Mouse (Mus musculus): ENCODE results near the gene Prr22. TPM values are rescaled to one million over a fixed set of nuclear protein-coding genes. Genes with fewer than 3 reads are reported as not detected.

Prr22 gene
- polyA plus RNA-seq, 1 experiment from 2014 or later, result 2.3 TPM

- Histone ChIP-seq H3K27ac (ENCODE audit: low read depth, low read length) (0 out of 2 replicates have a peak overlapping the region, but pooled peaks have one; percentile 4), H3K36me3 (ENCODE audit: control insufficient read depth, insufficient read depth, low read length) (no peaks in the 10 kb centered on the region), H3K9ac (ENCODE audit: low read depth, low read length) (no peak overlapping the region), H3K27me3 (ENCODE audit: control insufficient read depth, insufficient read depth, low read length) (no peaks in the 10 kb centered on the region), H3K4me2 (replicated peaks; ENCODE audit: low read depth, low read length) (no peak overlapping the region), H3K9me3 (ENCODE audit: control insufficient read depth, low read length) (no peaks in the 10 kb centered on the region), H3K4me1 (ENCODE audit: control insufficient read depth, insufficient read depth, low read length) (0 out of 2 replicates have a peak, but pooled peaks cover 6% of the 10 kb centered on the region), H3K4me3 (ENCODE audit: low read length) (no peak overlapping the region)
- peak; percentile 25; the same call in 1 of the 2 replicates for ATAC-seq (ENCODE audit: low FRiP score, low TSS enrichment)
- WGBS, result 13% methylated on average over 3 of the region's 3 CpGs
These were observed 40.2 kb downstream of the Prr22 start for GRCm38 (mm10) chr17:56810245-56810644.

GRCm38 (mm10) chr17:56814316-56815056 is 44.4 kb downstream of the Prr22 start:
- Histone ChIP-seq H3K27ac (ENCODE audit: low read depth, low read length) (no peak overlapping the region), H3K4me2 (replicated peaks; ENCODE audit: low read depth, low read length) (no peak overlapping the region), H3K9ac (ENCODE audit: low read depth, low read length) (no peak overlapping the region), H3K4me3 (ENCODE audit: low read length) (no peak overlapping the region), H3K27me3 (ENCODE audit: control insufficient read depth, insufficient read depth, low read length) (no peaks in the 10 kb centered on the region), H3K9me3 (ENCODE audit: control insufficient read depth, low read length) (no peaks in the 10 kb centered on the region), H3K4me1 (ENCODE audit: control insufficient read depth, insufficient read depth, low read length) (0 out of 2 replicates have a peak, but pooled peaks cover 6% of the 10 kb centered on the region), H3K36me3 (ENCODE audit: control insufficient read depth, insufficient read depth, low read length) (no peaks in the 10 kb centered on the region)
- ATAC-seq (ENCODE audit: low FRiP score, low TSS enrichment), result peak; percentile 65
- 17% methylated on average over 24 of the region's 24 CpGs for WGBS

- no peak overlapping the region for H3K4me3 ChIP-seq (ENCODE audit: low read length)
- 0 out of 2 replicates have a peak, but pooled peaks cover 6% of the 10 kb centered on the region for H3K4me1 ChIP-seq (ENCODE audit: control insufficient read depth, insufficient read depth, low read length)
- H3K27me3 ChIP-seq (ENCODE audit: control insufficient read depth, insufficient read depth, low read length), result no peaks in the 10 kb centered on the region
- 85% methylated on average over 3 of the region's 3 CpGs for WGBS
- no peaks in the 10 kb centered on the region for H3K36me3 ChIP-seq (ENCODE audit: control insufficient read depth, insufficient read depth, low read length)
- no peaks in the 10 kb centered on the region for H3K9me3 ChIP-seq (ENCODE audit: control insufficient read depth, low read length)
- no peak for ATAC-seq (ENCODE audit: low FRiP score, low TSS enrichment)
- no peak overlapping the region for H3K4me2 ChIP-seq (replicated peaks; ENCODE audit: low read depth, low read length)
- H3K27ac ChIP-seq (ENCODE audit: low read depth, low read length), result no peak overlapping the region
- no peak overlapping the region for H3K9ac ChIP-seq (ENCODE audit: low read depth, low read length)
These were observed 45.0 kb downstream of the Prr22 start for GRCm38 (mm10) chr17:56815057-56815345.

- Histone ChIP-seq H3K27ac (ENCODE audit: low read depth, low read length) (no peak overlapping the region), H3K4me2 (replicated peaks; ENCODE audit: low read depth, low read length) (no peak overlapping the region), H3K9ac (ENCODE audit: low read depth, low read length) (no peak overlapping the region), H3K9me3 (ENCODE audit: control insufficient read depth, low read length) (no peaks in the 10 kb centered on the region), H3K27me3 (ENCODE audit: control insufficient read depth, insufficient read depth, low read length) (no peaks in the 10 kb centered on the region), H3K4me1 (ENCODE audit: control insufficient read depth, insufficient read depth, low read length) (no peaks in the 10 kb centered on the region), H3K4me3 (ENCODE audit: low read length) (no peak overlapping the region), H3K36me3 (ENCODE audit: control insufficient read depth, insufficient read depth, low read length) (no peaks in the 10 kb centered on the region)
- ATAC-seq (ENCODE audit: low FRiP score, low TSS enrichment), result no peak
- WGBS, result 31% methylated on average over 11 of the region's 11 CpGs
These were observed 48.1 kb downstream of the Prr22 start for GRCm38 (mm10) chr17:56818067-56818636.

GRCm38 (mm10) chr17:56819032-56819545 is 49.0 kb downstream of the Prr22 start:
- no peak overlapping the region for H3K9ac ChIP-seq (ENCODE audit: low read depth, low read length)
- WGBS, result 82% methylated on average over 6 of the region's 6 CpGs
- no peaks in the 10 kb centered on the region for H3K9me3 ChIP-seq (ENCODE audit: control insufficient read depth, low read length)
- no peaks in the 10 kb centered on the region for H3K4me1 ChIP-seq (ENCODE audit: control insufficient read depth, insufficient read depth, low read length)
- H3K4me2 ChIP-seq (replicated peaks; ENCODE audit: low read depth, low read length), result no peak overlapping the region
- no peaks in the 10 kb centered on the region for H3K36me3 ChIP-seq (ENCODE audit: control insufficient read depth, insufficient read depth, low read length)
- ATAC-seq (ENCODE audit: low FRiP score, low TSS enrichment), result no peak
- no peak overlapping the region for H3K4me3 ChIP-seq (ENCODE audit: low read length)
- H3K27ac ChIP-seq (ENCODE audit: low read depth, low read length), result no peak overlapping the region
- H3K27me3 ChIP-seq (ENCODE audit: control insufficient read depth, insufficient read depth, low read length), result no peaks in the 10 kb centered on the region

- H3K4me1 ChIP-seq (ENCODE audit: control insufficient read depth, insufficient read depth, low read length), result no peaks in the 10 kb centered on the region
- no peak overlapping the region for H3K9ac ChIP-seq (ENCODE audit: low read depth, low read length)
- H3K4me3 ChIP-seq (ENCODE audit: low read length), result no peak overlapping the region
- ATAC-seq (ENCODE audit: low FRiP score, low TSS enrichment), result no peak
- WGBS, result 76% methylated on average over 8 of the region's 8 CpGs
- H3K4me2 ChIP-seq (replicated peaks; ENCODE audit: low read depth, low read length), result no peak overlapping the region
- H3K27ac ChIP-seq (ENCODE audit: low read depth, low read length), result no peak overlapping the region
- H3K36me3 ChIP-seq (ENCODE audit: control insufficient read depth, insufficient read depth, low read length), result no peaks in the 10 kb centered on the region
- H3K27me3 ChIP-seq (ENCODE audit: control insufficient read depth, insufficient read depth, low read length), result no peaks in the 10 kb centered on the region
- H3K9me3 ChIP-seq (ENCODE audit: control insufficient read depth, low read length), result no peaks in the 10 kb centered on the region
These were observed 49.7 kb downstream of the Prr22 start for GRCm38 (mm10) chr17:56819694-56820111.

Other genes starting within 250 kb of the Prr22 start
- gene Gm20219, start 215.9 kb upstream of the Prr22 start, polyA plus RNA-seq (2014; fragmentation: Nextera tagmentation; extraction: Ambion mirVana), result 1.6 and 1.8 TPM in 2 replicates
- 53.0 and 72.3 TPM in 2 replicates for gene Safb2, start 185.7 kb upstream of the Prr22 start, polyA plus RNA-seq (2014; fragmentation: Nextera tagmentation; extraction: Ambion mirVana)
- 81.2 and 102 TPM in 2 replicates for gene Safb, start 185.4 kb upstream of the Prr22 start, polyA plus RNA-seq (2014; fragmentation: Nextera tagmentation; extraction: Ambion mirVana)
- 234 and 245 TPM in 2 replicates for gene 2410015M20Rik, start 160.5 kb upstream of the Prr22 start, polyA plus RNA-seq (2014; fragmentation: Nextera tagmentation; extraction: Ambion mirVana)
- 2,148 and 2,776 TPM in 2 replicates for gene Rpl36, start 156.8 kb upstream of the Prr22 start, polyA plus RNA-seq (2014; fragmentation: Nextera tagmentation; extraction: Ambion mirVana)
- gene Lonp1, start 143.4 kb upstream of the Prr22 start, polyA plus RNA-seq (2014; fragmentation: Nextera tagmentation; extraction: Ambion mirVana), result 45.9 and 63.2 TPM in 2 replicates
- gene Catsperd, start 142.1 kb upstream of the Prr22 start, polyA plus RNA-seq (2014; fragmentation: Nextera tagmentation; extraction: Ambion mirVana), result 1.2 and 1.3 TPM in 2 replicates
- gene Ranbp3, start 97.0 kb upstream of the Prr22 start, polyA plus RNA-seq (2014; fragmentation: Nextera tagmentation; extraction: Ambion mirVana), result 80.7 and 107 TPM in 2 replicates
- 447 and 572 TPM in 2 replicates for gene Ndufa11, start 52.5 kb upstream of the Prr22 start, polyA plus RNA-seq (2014; fragmentation: Nextera tagmentation; extraction: Ambion mirVana)
- gene Vmac, start 52.2 kb upstream of the Prr22 start, polyA plus RNA-seq (2014; fragmentation: Nextera tagmentation; extraction: Ambion mirVana), result 17.6 and 23.6 TPM in 2 replicates
- gene Nrtn, start 12.7 kb upstream of the Prr22 start, polyA plus RNA-seq (2014; fragmentation: Nextera tagmentation; extraction: Ambion mirVana), result 9.5 and 12.9 TPM in 2 replicates
- 37.8 and 48.0 TPM in 2 replicates for gene Dus3l, start 5.5 kb upstream of the Prr22 start, polyA plus RNA-seq (2014; fragmentation: Nextera tagmentation; extraction: Ambion mirVana)
- gene Rfx2, start 60.8 kb downstream of the Prr22 start, polyA plus RNA-seq (2014; fragmentation: Nextera tagmentation; extraction: Ambion mirVana), result 2.3 and 3.9 TPM in 2 replicates
- gene Acsbg2, start 104.2 kb downstream of the Prr22 start, polyA plus RNA-seq (2014; fragmentation: Nextera tagmentation; extraction: Ambion mirVana), result not detected in 2 replicates
- gene 1700061G19Rik, start 105.2 kb downstream of the Prr22 start, polyA plus RNA-seq (2014; fragmentation: Nextera tagmentation; extraction: Ambion mirVana), result 0.15 and 0.30 TPM in 2 replicates
- 35.5 and 35.8 TPM in 2 replicates for gene Mllt1, start 165.2 kb downstream of the Prr22 start, polyA plus RNA-seq (2014; fragmentation: Nextera tagmentation; extraction: Ambion mirVana)
- gene Acer1, start 211.9 kb downstream of the Prr22 start, polyA plus RNA-seq (2014; fragmentation: Nextera tagmentation; extraction: Ambion mirVana), result not detected in 2 replicates
- 173 and 206 TPM in 2 replicates for gene Clpp, start 220.1 kb downstream of the Prr22 start, polyA plus RNA-seq (2014; fragmentation: Nextera tagmentation; extraction: Ambion mirVana)
- gene Alkbh7, start 227.1 kb downstream of the Prr22 start, polyA plus RNA-seq (2014; fragmentation: Nextera tagmentation; extraction: Ambion mirVana), result 54.8 and 55.8 TPM in 2 replicates
- 1.4 TPM in 1 of 2 replicates, not detected in the other for gene Pspn, start 229.8 kb downstream of the Prr22 start, polyA plus RNA-seq (2014; fragmentation: Nextera tagmentation; extraction: Ambion mirVana)
- 65.1 and 65.6 TPM in 2 replicates for gene Gtf2f1, start 241.0 kb downstream of the Prr22 start, polyA plus RNA-seq (2014; fragmentation: Nextera tagmentation; extraction: Ambion mirVana)
- 0.24 and 0.39 TPM in 2 replicates for gene Gm17949, start 241.2 kb downstream of the Prr22 start, polyA plus RNA-seq (2014; fragmentation: Nextera tagmentation; extraction: Ambion mirVana)

Measured in kidney, embryonic 14.5 days (tissue).